Mouse (Mus musculus): Measurements from ENCODE around the gene Fibin.

Fibin gene

DNA sequence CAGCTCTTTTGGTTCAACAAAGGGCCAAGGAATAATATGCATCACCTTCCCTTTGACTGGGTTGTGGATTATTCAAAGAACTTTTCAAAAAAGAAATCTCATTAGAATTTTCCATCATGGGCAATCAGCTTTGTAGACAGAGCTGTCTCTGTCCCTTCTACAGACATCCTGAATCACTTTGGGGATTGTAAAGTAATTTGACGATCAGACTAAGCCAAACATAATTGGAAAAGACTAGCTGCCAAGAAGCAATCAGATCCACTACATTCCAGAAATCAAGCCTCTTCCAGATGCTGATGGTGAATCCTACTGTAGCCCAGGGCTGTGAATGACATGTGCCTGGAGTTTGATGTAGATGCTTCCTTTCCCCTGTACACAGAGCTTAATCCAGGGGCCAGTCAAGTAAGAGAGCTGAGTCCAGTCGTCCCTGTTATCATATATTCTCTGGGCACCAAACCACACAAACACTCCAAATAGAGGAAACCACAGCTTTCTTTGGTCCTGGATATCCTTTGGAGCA is 49.6 kb downstream of the Fibin start:
- DNase-seq = no peak
